Mouse (Mus musculus): ENCODE measurements around the gene Prkrip1.
A peak's percentile ranks its signal among the peaks of the same experiment; 100 is the strongest.
"Not testable (repeated sequence)": the region's sequence is repeated elsewhere in the genome, so short reads cannot be mapped to it uniquely, and the experiment has no call there.

Gene Prkrip1

GRCm38 (mm10) chr5:136211341-136212102 lies 12.8 kb upstream of the Prkrip1 start:
- not testable (repeated sequence) for DNase-seq (ENCODE audit: low spot score)

GRCm38 (mm10) chr5:136210549-136210948 lies 11.8 kb upstream of the Prkrip1 start:
- no peak for DNase-seq (ENCODE audit: low spot score)

GRCm38 (mm10) chr5:136201832-136202231 lies 3.1 kb upstream of the Prkrip1 start:
- peak; percentile 61 for DNase-seq (ENCODE audit: low spot score)

- no peak for DNase-seq (ENCODE audit: low spot score)
These were observed 763 bp upstream of the Prkrip1 start for GRCm38 (mm10) chr5:136199526-136199925.

GRCm38 (mm10) chr5:136191870-136192269 lies 6.9 kb downstream of the Prkrip1 start:
- no peak for DNase-seq (ENCODE audit: low spot score)

GRCm38 (mm10) chr5:136186723-136187122 lies 12.0 kb downstream of the Prkrip1 start:
- DNase-seq (ENCODE audit: low spot score), result peak; percentile 60

DNA sequence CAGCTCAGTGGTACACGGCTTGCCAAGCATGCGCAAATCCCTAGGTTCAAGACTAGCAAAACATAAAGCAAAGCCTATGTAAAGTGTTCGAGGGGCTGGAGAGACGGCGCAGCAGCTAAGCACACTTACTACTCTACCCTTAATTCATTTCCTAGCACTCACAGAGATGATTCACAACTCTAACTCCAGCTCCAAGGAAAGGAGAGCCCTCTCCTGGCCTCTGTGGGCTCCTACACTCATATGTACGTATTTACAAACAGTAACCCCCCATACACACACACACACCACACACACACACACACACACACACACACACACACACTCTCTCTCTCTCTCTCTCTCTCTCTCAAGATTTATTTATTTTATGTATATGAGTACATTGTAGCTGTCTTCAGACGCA lies 15.0 kb downstream of the Prkrip1 start:
- no peak for DNase-seq (ENCODE audit: low spot score)

DNA sequence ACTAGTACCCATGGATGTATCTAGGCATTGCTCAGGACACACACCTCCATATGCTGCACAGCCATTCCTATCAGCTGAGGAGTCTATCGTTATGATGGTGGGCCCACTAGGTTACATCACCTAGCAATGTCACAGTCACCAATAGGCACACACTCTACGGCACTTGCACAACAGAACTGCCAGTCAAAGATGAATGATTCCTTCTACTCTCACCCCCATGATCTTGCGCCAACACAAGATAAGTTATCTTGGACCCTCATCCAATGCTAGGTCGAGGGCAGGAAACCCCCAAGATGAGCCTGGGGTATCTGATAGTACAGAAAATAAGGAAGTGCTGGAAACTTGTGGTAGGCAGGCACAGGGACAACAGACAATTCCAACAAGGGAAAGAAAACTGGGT lies 15.9 kb downstream of the Prkrip1 start:
- no peak for DNase-seq (ENCODE audit: low spot score)

- DNase-seq (ENCODE audit: low spot score), result no peak
These were observed 16.7 kb downstream of the Prkrip1 start for GRCm38 (mm10) chr5:136182049-136182448.

DNA sequence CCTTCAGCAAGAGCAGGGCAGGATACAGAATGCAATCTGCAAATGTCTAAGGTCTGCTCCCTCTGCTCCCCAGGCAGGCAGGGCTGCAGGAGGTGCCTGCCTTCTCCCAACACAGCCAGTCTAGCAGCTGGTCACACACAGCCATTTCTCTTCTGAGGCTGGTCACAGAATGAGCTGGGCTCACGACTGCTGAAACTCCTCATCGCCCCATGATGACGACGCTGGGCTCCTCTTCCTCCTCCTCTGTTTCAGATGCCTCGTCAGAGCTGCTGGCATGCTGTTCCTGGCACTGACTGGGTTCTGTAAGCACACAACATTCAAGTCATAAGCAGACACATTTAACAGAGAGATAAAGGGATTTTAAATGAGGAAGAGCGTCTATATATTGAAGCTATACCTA lies 17.6 kb downstream of the Prkrip1 start:
- no peak for DNase-seq (ENCODE audit: low spot score)

DNA sequence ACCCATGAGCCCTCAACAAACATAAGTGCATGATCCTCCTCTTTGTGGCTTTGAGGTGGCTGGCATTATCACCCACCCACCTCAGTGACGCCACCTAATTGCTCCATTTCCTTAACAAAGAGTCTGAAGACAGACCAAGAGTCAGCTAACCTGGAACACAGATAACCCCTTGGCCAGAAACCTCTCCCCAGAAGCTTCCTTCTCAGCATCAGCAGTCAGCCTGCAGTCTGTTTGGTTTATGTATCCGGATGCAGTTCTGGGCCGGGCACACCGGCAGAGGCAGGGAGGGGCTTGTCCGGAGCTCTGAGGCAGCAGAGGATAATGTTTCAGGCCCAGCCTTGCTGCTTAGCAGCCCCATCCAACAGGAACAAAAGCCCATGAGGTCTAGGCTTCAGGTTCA lies 19.2 kb downstream of the Prkrip1 start:
- no peak for DNase-seq (ENCODE audit: low spot score)

DNA sequence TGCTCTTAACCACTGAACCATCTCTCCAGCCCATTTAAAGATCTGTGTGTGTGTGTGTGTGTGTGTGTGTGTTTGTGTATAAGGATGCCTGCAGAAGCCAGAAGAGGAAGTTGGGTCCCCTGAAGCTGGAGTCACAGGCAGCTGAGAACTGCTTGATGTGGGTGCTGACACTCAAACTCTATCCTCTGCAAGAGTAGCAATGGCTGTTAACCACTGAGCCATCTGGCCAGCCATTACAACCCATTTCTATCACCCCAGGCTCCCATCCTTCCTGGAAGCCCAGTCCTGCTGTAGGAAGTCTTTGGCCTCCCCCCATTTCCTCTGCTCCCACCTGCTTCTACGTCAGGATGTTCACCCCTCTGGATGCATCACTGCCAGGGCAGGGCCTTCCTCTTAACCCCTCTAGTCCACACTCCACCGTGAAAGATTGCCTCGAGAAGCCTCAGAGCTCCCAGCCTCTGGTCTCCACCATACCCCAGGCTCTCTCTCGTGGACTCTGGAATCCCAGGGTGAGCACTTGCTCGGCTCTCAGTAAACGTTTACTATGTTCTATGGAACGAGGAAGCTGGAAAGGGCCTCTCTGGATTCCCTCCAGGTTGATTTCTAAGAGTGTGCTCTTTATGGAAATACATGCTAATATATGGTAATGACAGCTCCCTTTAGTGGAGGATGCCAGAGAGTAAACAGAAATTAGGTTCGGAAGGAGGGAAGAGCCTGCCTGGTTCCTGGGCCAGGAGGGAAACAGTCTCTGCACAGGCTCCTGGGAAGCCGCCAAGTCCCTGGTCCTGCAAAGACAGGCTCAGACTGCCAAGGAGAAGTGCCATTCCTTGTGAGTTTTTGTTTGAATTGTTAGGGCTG lies 24.9 kb downstream of the Prkrip1 start:
- peak; percentile 83 for DNase-seq (ENCODE audit: low spot score)

GRCm38 (mm10) chr5:136172939-136173338 lies 25.8 kb downstream of the Prkrip1 start:
- no peak for DNase-seq (ENCODE audit: low spot score)

GRCm38 (mm10) chr5:136171363-136172341 lies 27.1 kb downstream of the Prkrip1 start:
- DNase-seq (ENCODE audit: low spot score), result peak; percentile 31

GRCm38 (mm10) chr5:136170512-136171362 lies 28.0 kb downstream of the Prkrip1 start, which contains the start of gene Orai2:
Orai2 (minus strand) TSS chr5:136170713.
- peak; percentile 78 for DNase-seq (ENCODE audit: low spot score)

DNA sequence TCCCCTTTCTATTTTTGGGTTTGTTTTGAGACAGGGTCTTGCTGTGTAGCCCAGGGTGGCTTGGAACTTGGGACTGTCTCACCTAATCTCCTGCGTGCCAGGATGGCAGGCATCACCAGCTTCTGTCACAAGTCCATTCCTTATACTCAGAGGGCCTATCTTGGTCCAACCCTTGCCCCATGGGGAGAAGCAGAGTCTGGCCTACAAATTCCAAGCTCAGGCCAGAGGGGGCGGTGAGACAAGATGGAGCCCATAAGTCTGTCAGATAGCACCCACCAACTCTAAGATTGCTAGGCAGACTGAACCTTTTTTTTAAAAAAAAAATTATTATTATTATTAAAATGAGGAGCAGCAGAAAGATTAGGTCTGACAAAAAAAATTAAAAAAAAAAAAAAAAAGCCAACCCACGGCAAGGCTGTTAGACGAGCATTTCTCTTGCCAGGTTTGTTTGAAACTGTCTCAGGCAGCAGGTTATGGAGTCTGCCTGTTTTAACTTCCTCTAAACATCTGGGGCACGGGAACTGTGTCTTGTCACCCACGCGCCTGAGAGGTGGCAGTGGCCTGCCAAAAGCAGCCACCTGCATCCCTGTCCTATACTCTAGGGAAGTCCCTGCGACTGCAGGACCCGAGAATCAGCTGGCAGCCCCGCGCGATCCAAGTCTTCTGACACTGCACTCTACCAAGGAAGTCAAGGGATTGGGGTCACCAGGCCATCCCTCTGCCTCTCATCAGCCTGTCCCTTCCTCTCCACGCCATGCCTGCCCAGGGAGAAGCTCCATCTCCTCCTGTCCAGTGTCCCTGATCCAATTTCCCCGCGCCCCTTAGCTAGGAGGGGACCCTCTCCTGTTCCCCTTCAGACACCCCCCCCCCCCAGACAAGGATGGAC lies 28.9 kb downstream of the Prkrip1 start:
- no peak for DNase-seq (ENCODE audit: low spot score)

- no peak for DNase-seq (ENCODE audit: low spot score)
These were observed 30.7 kb downstream of the Prkrip1 start for GRCm38 (mm10) chr5:136168071-136168470.

DNA sequence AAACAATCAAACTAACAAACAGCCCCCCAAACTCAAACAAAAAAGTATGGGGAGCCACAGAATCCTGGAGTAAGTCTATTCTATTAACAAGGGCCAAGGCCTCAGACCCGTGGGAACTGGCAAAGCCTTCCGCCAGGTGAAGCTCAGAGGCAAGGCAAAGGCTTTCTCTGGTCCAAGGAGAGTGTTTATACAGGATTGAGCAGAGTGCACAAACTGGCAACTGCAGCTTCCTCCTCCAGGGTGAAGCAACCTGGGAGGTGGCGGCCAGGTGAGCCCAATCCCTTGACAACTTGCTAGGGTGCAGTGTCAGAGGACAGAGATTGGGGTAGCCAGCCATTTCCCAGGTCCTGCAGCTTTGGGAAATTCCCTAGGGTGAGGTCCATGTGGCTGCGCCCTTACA lies 31.5 kb downstream of the Prkrip1 start:
- DNase-seq (ENCODE audit: low spot score), result no peak

DNA sequence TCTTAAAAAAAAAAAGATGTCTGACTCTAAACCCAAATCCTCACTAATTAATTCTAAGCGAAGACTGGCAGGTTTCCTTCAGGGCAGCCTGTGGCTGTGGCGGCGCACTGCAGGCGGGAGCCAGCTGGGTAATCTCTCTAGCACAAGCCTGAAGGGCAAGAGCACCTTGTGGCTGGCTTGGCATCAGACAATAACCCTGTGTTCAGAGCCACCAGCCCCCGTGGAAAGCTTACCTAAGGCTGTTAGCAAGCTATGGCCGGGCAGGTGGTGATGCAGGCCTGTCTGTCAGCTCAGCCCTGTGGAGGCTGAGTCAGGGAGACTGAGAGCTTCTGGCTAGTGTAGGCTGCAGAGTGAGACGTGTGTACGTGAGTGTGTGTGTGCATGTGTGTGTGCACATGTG lies 33.5 kb downstream of the Prkrip1 start:
- no peak for DNase-seq (ENCODE audit: low spot score)

Data from urinary bladder, postnatal 14 days (tissue).